Mouse (Mus musculus) embryonic fibroblast, embryonic 13.5 days (primary cell): ENCODE results near the gene Gtdc1.
A peak's percentile ranks its signal among the peaks of the same experiment; 100 is the strongest.

Source experiments
- CTCF ChIP-seq: IDR thresholded peaks from 2 replicates; pipeline ENCODE4 v1.5.1; 2011; ENCODE audit warnings: mild to moderate bottlenecking, control low read depth, low read length, moderate library complexity, borderline replicate concordance; ENCODE audit not compliant: insufficient read depth
- POLR2A ChIP-seq: IDR thresholded peaks from 2 replicates; pipeline ENCODE4 v1.6.1; 2011; ENCODE audit warnings: low read depth, mild to moderate bottlenecking, control low read depth, low read length, moderate library complexity

DNA sequence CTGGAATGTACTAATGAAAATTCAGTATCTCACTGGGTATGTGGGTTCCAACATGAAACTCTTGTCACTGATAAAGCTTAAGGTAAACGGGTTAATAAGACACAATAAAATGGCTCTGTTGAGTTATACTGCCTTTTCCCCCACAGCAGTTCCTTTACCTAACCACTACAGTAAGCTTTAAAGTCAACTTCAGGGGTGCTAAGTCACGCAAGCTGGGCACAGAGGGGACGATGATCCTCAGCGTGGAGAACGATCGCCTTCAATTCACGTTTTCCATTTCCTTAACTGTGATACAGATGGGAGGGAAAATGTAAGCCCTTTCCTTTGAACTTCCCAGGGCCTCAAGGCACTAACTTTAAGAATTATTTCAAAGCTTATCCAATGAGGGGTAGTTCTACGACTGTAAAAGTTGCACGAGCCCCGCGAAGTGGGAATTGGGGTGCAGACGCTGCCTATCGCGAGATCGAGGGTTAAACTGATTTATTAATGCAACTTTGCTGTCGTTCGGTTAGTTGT lies 1.2 kb downstream of the Gtdc1 start:
- TF ChIP-seq POLR2A (peak; percentile 61), CTCF (no peak)
